Mouse (Mus musculus): ENCODE data around the gene Krt90.

- TF ChIP-seq CTCF (IDR thresholded peaks at IDR 0.05; ENCODE audit: low read depth) (no peak), EP300 (optimal IDR thresholded peaks at IDR 0.05) (no peak)
Observed at GRCm38 (mm10) chr15:101558034-101558646, 4.6 kb downstream of the Krt90 start.

All from stomach, postnatal 0 days (tissue).